Mouse (Mus musculus) testis, adult 2 months (tissue): ENCODE measurements at regions not wholly inside any gene's neighbourhood (a gene's known extent, or its start where the extent isn't known, plus 50 kb on each side); places are given as distances from the start of the nearest gene placed in this dataset.

ENCODE experiments used
- H3K27ac ChIP-seq: fragments of 200-500 bp; 2 replicates; pipeline ENCODE4 v1.5.1; 2012; ENCODE audit warnings: low read depth, low read length; ENCODE audit not compliant: control insufficient read depth, insufficient read depth
- H3K27me3 ChIP-seq: fragments of 200-500 bp; 2 replicates; pipeline ENCODE4 v1.6.1; 2012; ENCODE audit warnings: mild to moderate bottlenecking, low read length, moderate library complexity; ENCODE audit not compliant: control insufficient read depth, insufficient read depth
- H3K36me3 ChIP-seq: fragments of 200-500 bp; 2 replicates; pipeline ENCODE4 v1.6.1; 2012; ENCODE audit warnings: mild to moderate bottlenecking, low read length; ENCODE audit not compliant: control insufficient read depth, insufficient read depth
- H3K4me1 ChIP-seq: fragments of 200-500 bp; 2 replicates; pipeline ENCODE4 v1.6.1; 2012; ENCODE audit warnings: low read length; ENCODE audit not compliant: control insufficient read depth, insufficient read depth
- H3K4me3 ChIP-seq: fragments of 200-500 bp; 2 replicates; pipeline ENCODE4 v1.5.1; 2012; ENCODE audit warnings: low read depth, mild to moderate bottlenecking, low read length, moderate library complexity, mixed read lengths; ENCODE audit not compliant: control insufficient read depth
- CTCF ChIP-seq: fragments of 200-500 bp; IDR thresholded peaks from 2 replicates; pipeline ENCODE4 v1.5.1; 2012; ENCODE audit warnings: low read depth, mild to moderate bottlenecking, inconsistent platforms, low read length, moderate library complexity; ENCODE audit not compliant: control insufficient read depth, insufficient read depth, insufficient replicate concordance
- POLR2A ChIP-seq: fragments of 200-500 bp; IDR thresholded peaks from 2 replicates; pipeline ENCODE4 v1.6.1; 2012; ENCODE audit warnings: low read depth, mild to moderate bottlenecking, inconsistent platforms, low read length, moderate library complexity; ENCODE audit not compliant: control insufficient read depth

DNA sequence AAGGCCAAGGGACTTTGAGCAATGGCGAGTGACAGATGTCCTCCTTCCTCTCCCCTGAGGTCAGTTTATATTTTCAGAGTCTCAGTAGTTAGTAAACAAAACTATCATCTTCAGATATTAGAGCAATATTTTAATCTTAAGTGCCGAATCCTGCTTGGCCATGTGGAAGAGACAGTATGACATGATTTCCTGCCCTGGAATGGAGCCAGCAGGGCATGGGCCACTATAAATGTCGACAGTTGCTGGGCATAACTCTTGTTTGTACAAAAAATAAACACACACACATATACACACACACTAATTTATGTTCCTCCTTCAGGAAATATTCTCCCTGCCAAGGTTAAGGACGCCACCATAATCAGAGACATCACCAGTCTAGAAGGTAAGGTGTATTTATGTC lies 169.6 kb downstream of the Etnk1 start:
- H3K4me3 ChIP-seq, result no peak overlapping the region
- TF ChIP-seq POLR2A, result no peak
- TF ChIP-seq CTCF, result no peak
- no peak overlapping the region for H3K27ac ChIP-seq

DNA sequence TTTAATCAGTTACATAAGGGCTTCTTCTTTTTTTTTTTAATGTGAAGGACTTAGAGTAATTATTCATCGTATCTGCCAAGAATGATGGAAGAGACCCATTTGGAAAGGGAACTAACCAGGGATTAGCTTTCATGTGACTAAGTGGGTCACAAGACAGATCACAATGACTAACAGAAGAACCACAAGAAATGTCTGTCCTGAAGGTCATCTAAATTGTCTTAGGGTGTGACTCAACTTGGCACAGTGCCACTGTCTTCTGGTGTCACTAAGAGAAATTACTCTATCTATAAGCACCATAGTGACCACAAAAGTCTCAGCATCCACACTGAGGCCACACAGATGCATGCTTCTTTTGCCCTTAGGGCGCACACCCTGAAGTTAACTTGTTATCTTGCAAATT lies 182.0 kb downstream of the Etnk1 start:
- no peaks in the 10 kb centered on the region for H3K36me3 ChIP-seq
- H3K4me1 ChIP-seq, result no peaks in the 10 kb centered on the region
- H3K4me3 ChIP-seq, result no peak overlapping the region
- no peak overlapping the region for H3K27ac ChIP-seq
- H3K27me3 ChIP-seq, result no peaks in the 10 kb centered on the region
- TF ChIP-seq CTCF, result no peak
- no peak for TF ChIP-seq POLR2A

More for the DNA sequence above, 169.6 kb downstream of the Etnk1 start:
- Histone ChIP-seq H3K36me3 (no peaks in the 10 kb centered on the region), H3K27me3 (no peaks in the 10 kb centered on the region), H3K4me1 (no peaks in the 10 kb centered on the region)

DNA sequence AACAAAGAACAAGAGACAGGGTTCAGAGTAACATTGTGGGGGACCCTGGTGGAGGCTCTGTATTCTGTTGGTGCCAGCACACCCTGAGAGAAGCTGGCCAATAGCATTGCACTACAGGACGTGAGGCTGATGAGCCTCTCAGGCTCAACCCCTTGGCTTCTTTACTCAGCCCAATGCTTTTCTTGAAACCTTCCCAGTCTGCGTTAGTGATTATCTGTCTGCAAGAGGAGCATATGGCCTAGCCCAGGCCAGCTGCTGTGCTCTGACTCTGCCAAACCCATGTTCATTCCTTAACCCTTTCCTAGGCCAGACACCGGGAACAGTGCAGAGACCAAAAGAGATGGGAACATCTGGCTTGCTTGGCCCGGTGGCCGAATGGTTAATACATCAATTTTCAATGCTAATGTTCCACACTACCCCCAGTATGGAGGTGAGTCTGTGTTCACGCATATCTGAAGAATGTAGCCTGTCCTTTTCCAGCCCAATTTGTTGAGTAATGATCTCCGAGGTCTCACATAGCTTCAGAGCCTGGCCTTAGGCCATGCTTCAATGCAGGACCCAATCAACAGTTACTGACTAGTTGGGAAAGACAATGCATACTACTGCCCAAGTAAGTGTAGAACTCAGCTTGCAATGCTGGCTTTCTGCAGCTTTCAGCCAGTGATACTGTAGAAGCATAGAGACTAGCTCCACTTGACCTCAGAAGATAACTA lies 192.5 kb downstream of the Etnk1 start:
- Histone ChIP-seq H3K27me3 (no peaks in the 10 kb centered on the region), H3K27ac (no peak overlapping the region), H3K36me3 (no peaks in the 10 kb centered on the region), H3K4me1 (no peaks in the 10 kb centered on the region), H3K4me3 (no peak overlapping the region)
- TF ChIP-seq POLR2A, result no peak
- no peak for TF ChIP-seq CTCF

DNA sequence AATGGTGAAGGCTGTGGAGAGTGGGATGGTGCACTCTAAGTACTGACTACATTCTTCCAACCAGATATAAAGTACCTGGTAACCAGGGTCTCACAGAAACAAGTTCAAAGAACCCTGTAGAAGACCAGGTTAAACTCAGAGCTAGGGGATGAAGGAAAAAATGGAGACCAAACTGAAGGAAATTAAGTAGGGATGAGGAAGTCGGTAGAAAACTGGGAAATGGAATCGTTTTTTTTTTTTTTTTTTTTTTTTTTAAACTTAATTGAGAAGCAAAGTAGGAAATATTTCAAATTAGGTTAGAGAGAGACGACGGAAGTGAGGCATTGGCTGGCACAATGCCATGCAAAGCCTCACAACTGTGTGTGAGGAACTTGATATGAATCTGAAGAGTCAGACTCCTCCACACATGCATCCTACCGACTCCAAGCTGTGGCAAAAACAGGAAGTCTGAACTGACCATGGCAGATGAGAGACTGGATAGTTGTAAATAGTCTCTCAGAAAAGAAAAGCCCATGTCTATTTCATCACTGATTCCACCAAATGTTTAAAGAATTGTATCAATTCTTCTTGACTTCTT lies 194.2 kb downstream of the Etnk1 start:
- no peaks in the 10 kb centered on the region for H3K4me1 ChIP-seq
- no peak for TF ChIP-seq CTCF
- no peak for TF ChIP-seq POLR2A
- H3K4me3 ChIP-seq, result no peak overlapping the region
- H3K36me3 ChIP-seq, result no peaks in the 10 kb centered on the region
- H3K27ac ChIP-seq, result no peak overlapping the region
- H3K27me3 ChIP-seq, result no peaks in the 10 kb centered on the region

DNA sequence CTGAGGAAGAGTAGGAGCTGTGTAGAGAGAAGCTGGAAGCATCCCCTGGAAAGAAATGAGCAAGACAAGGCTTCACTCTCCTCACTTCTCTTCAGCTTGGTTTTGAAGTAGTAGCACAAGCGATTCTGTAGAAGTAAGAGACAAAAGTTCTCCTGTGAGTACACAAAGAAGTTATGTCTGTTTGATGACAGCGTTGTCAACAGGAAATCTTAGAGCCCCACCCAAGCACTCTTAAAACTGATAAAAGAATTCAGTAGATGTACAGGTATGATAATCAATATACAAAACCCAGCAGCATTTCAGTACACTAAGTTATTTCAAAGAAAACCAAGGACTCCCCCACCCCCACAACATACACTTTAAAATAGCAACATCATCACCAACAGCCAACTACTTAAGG lies 194.9 kb downstream of the Etnk1 start:
- Histone ChIP-seq H3K4me1 (no peaks in the 10 kb centered on the region), H3K4me3 (no peak overlapping the region), H3K27ac (no peak overlapping the region), H3K36me3 (no peaks in the 10 kb centered on the region), H3K27me3 (no peaks in the 10 kb centered on the region)
- no peak for TF ChIP-seq POLR2A
- TF ChIP-seq CTCF, result no peak

DNA sequence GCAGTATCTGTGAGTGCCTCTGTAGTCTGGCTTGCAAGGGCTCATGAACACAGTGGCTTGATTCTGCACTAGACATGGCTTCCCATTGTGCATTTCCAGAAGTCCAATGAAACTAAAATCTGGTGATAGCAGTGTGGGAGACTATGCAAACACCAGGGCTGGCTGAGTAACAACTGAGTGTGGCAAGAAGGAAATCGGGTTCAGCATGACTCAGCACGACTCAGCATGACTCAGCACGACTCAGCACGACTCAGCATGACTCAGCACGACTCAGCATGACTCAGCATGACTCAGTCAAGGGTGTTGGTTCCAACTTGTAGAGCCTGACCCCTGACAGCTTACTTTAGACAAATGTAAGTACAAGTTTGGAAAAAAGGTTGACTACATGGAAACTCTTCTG lies 198.8 kb downstream of the Etnk1 start:
- no peak overlapping the region for H3K4me3 ChIP-seq
- no peaks in the 10 kb centered on the region for H3K4me1 ChIP-seq
- H3K27me3 ChIP-seq, result no peaks in the 10 kb centered on the region
- TF ChIP-seq CTCF (no peak), POLR2A (no peak)
- no peaks in the 10 kb centered on the region for H3K36me3 ChIP-seq
- no peak overlapping the region for H3K27ac ChIP-seq

DNA sequence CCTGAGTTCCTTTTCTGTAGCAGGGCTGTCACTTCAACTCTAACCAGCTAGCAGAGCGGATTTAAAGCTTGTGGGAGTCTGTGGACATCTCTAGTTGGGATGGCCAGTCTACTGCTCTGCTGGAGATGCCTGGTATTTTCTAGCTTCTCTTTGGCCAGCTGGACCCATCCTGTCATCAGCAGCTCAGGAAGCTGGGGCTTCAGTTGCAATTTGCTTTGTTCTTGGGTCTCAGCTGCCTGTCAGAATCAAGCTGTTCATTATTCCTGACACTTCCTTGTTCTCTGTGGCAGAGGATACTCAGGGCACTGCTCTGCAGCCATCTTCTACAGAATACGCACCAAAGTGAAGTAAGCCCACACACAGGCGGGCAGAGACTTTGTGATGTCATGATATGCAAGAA lies 200.8 kb downstream of the Etnk1 start:
- Histone ChIP-seq H3K27ac (no peak overlapping the region), H3K36me3 (no peaks in the 10 kb centered on the region), H3K27me3 (no peaks in the 10 kb centered on the region), H3K4me1 (no peaks in the 10 kb centered on the region), H3K4me3 (no peak overlapping the region)
- TF ChIP-seq CTCF, result no peak
- TF ChIP-seq POLR2A, result no peak

DNA sequence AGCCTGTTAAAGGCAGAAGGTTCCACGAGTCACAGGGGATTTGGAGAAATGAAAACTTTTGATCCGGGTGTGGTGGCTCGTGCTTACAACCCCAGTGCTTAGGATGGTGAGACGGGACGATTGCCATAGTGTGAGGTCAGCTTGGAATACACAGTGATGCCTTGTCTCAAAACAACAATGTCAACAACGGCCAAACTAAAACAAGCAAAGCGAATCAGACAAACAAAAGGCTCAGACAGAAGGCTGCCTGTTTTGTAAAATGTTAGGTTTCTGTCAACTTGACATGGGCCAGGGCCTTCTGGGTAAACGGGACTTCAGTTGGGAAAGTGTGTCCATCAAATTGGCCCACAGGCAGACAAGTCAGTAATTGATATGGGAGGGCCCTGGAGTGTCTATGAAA lies 201.6 kb downstream of the Etnk1 start:
- H3K4me3 ChIP-seq, result no peak overlapping the region
- H3K27me3 ChIP-seq, result no peaks in the 10 kb centered on the region
- no peaks in the 10 kb centered on the region for H3K4me1 ChIP-seq
- no peak for TF ChIP-seq POLR2A
- no peak for TF ChIP-seq CTCF
- H3K36me3 ChIP-seq, result no peaks in the 10 kb centered on the region
- no peak overlapping the region for H3K27ac ChIP-seq
